Mouse (Mus musculus): ENCODE data around the gene Mvb12b.
"Not testable (repeated sequence)": the region's sequence is repeated elsewhere in the genome, so short reads cannot be mapped to it uniquely, and the experiment has no call there.

DNA sequence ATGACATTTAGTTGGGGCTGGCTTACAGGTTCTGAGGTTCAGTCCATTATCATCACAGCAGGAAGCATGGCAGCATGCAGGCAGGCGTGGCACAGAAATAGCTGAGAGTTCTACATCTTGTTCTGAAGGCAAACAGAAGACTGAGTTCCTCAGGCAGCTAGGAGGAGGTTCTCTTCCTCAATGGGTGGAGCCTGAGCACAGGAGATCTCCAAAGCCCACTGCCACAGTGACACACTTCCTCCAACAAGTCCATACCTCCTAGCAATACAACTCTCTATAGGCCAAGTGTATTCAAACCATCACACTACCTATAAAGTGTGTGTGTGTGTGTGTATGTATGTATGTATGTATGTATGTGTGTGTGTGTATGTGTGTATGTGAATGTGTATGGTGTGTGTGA lies 25.9 kb upstream of the Mvb12b start:
- TF ChIP-seq CTCF (IDR thresholded peaks at IDR 0.05; ENCODE audit: low read depth, low read length); TAL1 (conservative IDR thresholded peaks at IDR 0.05; ENCODE audit: low read depth, low read length); GATA1 (IDR thresholded peaks at IDR 0.05; ENCODE audit: borderline replicate concordance, low read length); POLR2AphosphoS5 (IDR thresholded peaks at IDR 0.05; ENCODE audit: insufficient replicate concordance, low read depth, low read length); GATA2 (IDR thresholded peaks at IDR 0.05; ENCODE audit: borderline replicate concordance, low read depth, low read length): not testable (repeated sequence)
